Mouse (Mus musculus) gastrocnemius, postnatal 10 days (tissue): Measurements from ENCODE around the gene Peli2. TPM values are rescaled to one million over a fixed set of nuclear protein-coding genes. Genes with fewer than 3 reads are reported as not detected.
A peak's percentile ranks its signal among the peaks of the same experiment; 100 is the strongest.

Source experiments
- DNase-seq: peaks from one replicate; pipeline ENCODE4 v3.0.0; 2021; ENCODE audit warnings: mixed read lengths
- total RNA-seq, 2 experiments: library from RNA; stranded (reverse); gene quantifications; 2 replicates each; pipeline ENCODE4 v1.2.3; 2021

Peli2 gene
- total RNA-seq, 2 experiments from 2014 or later: 15.9 to 18.3 TPM

DNA sequence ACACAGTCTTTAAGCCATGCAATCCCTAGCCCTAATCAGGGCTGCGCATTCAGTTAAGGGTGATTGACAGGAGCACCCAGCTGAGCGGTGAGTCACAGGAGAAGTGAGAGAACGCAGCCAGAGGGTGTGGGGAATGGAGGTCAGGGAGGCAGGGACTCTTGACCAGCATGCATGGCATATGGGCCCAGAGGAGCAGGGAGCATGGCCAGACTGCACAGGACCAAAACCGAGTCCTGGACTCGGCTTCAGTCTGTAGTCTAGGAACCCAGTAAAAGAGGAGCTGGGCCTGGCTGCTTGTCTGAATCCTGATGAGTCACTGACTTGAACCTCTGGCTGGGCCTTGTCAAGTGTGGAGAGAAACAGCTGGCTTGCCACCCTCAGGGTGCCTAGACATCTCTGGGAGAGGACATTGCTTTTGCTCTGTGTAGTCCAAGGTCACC is 104.3 kb downstream of the Peli2 start:
- DNase-seq: no peak

DNA sequence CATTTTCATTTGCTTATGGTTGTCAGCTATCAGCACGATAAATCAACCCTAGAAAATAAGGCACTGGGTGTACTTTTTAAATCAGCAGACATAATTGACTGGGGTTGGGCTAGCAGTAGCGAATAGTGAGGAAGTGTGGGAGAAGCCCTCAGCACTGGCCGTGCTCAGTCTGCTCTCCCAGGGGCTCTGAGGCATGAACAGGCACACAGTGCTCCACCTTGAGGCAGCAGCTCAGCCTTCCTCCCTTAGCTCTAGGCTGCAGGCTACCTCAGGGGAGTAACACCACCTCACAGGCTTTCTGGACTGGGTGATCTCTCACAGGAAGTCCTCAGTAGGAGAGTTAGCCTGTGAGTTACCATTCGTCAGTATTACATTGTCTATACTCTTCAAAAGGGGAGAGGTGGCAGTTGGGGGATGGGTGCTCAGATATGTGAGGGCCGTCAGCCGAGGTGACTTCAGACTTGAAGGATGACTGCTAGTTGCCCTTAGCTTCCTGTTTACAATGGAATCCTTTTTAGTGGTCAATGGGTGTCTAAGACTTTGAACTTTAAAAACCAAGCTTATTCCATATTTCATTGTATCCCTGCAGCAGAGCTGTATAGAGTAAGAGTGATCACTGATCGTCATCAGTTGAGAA is 105.3 kb downstream of the Peli2 start:
- no peak for DNase-seq

DNA sequence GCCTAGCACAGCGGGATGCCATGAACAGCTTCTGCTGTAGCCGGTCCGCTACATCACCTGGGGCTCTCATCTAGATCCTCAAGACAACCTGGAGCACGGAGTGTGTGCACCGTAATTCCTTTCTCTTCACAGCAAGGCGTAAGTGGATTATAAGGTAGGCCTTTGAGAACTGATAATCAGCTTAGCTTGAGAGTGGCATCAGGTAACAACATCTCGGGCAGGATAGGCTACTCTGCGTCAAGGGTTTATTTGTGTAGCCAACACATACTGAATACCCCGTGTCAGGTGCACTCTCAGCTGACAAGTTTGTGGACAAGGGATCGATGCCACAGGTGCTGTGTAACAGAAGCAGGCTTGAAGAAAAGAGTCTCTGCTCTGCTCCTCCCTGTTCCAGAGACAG is 106.1 kb downstream of the Peli2 start:
- no peak for DNase-seq

DNA sequence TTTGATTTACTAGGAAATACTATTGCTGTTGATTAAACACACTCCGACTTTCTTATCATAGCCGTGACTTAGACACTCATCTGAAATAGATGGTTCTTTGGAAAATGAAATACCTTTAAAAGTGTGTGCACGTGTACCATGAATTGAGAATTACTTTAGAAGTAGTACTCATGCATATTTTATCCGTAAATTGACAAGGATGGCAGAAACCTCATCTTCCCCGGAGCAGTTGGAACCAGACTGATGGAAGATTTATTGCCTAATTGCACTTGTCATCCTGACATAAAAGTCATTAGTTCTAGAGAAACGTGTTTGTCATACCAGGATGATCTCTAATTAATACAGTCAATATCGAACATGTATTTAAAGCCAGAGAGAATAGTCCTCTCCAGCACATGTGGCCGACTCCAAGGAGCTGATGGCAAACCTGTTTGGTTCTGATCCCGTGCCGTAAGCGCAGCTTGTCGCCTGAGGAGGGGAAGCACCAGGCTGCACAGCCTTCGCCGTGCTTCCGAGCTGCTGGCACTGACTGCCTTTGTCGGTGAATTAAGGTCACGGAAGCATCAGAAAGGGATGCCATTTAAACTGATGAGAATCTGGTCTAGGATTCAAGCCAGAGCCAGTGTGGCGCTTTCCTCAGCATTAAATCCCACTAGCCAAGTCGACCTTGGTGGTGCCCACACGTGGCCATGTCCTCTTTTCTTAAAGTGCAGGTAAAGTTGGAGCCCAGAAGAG is 114.3 kb downstream of the Peli2 start:
- DNase-seq: no peak

DNA sequence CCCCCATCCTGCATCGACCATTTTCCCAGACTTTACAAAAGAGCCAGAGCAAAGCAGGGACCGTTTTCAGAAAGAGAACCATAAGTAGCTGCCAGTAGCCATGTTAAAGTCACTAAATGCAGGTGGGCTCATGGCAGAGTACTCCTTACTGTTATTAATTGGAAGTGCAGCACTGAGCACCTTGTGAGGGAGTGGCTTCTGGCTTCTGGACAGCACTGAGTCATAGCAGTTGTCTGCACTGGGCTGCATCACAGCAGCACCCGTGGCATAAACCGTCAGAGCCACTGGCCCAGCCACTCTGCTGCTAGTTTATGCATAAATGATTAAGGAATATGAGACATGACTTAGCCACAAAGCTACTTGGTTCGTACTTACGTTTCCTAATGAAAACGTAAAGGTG is 120.7 kb downstream of the Peli2 start:
- DNase-seq: no peak

DNA sequence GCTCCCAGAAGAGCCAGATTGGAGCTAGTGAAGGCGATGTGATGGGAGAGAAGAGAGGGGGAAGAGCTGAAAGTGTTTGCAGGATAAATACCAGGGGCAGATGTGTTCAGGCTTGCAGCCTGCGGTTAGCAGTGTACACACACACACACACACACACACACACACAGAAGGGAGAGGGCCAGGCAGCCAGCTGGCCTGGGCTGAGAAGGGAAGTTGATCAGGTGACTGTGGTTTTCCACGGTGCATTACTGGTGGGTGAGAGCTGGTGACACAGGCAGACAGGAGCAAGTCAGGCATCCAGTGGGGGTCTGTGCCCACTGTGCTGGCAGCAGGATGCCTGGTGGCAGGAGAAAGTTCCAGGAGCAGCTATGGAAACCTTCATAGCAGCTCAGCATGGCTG is 125.6 kb downstream of the Peli2 start:
- DNase-seq: peak; percentile 22

DNA sequence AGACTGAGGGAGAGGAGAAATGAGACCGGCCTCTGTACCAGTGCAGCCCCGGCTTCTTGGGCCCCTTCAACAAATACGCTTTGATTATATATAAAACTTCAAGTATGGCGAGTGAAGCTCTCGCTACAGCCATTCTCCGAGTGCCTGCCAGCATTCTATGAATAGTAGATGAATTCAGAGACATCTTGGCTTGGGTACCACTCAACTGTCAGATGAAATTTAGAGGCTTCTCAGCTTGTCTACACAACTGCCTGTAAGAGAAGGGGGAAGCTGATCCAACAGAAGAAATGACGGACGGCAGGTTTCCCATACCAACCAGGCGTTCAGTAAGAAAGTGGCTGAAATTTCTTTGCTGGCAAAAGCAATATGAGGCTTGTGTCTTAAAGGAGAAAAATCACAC is 126.3 kb downstream of the Peli2 start:
- DNase-seq: no peak

DNA sequence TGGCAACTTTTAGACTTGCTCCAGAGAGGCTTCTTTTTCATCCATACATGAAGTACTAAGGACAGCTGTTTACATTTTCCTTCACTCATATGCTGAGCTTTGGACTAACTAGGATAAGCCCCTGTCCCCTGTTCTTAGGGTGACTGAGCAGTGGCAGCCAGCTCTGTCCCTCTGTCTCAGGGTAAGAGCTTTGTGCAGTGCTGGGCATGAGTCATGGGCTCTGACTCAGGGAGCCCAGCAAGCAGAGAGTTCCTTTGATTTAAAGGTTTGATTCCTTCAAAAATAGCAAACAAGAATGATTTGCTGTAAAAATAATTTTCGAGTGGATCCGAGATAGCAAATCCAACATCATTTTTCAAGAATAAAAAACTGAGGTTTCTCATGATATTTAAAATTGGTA is 128.8 kb downstream of the Peli2 start:
- DNase-seq: no peak

DNA sequence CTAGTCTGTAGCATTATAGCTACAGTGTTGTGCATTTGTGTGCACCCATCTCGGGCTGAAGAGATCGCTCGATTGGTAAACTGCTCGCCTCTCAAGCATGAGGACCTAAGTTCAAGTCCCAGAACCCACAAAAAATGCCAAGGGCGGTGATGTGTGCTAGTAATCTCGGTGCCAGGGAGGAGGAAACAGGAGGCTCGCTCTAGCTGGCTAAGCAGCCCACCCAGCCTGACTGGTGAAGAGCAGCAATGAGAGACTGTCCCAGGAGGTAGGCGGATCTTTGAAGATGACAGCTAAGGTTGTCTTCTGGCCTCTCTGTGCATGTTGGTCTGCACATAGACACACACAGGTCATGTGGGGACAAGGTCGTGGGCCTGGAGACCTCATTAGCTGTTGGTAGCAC is 129.3 kb downstream of the Peli2 start:
- no peak for DNase-seq

DNA sequence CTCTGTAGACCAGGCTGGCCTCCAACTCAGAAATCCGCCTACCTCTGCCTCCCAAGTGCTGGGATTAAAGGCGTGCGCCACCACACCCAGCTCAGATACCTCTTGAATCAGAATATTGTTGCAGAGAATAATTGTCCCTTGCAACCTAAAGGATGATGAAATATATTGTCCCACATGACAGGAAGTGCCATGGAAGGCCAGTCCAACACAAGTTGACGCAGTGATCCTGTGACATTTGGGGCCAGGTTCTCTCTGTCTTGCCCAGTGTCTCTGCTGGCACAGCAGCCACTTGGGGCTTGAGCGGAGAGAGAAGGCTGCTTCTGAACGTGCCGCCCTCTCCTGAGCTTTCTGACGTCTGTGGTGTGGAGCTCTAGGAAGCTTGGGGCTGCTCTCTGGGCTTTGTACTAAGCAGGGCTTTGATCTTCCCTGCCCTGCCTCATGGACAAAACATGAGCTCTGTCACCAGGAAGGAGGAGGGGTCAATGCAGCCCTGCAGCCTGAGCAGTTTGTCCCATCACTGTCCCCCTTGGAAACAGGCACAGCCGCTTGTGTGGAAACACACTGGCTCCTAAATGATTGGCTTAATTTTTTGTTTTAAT is 130.9 kb downstream of the Peli2 start:
- no peak for DNase-seq

DNA sequence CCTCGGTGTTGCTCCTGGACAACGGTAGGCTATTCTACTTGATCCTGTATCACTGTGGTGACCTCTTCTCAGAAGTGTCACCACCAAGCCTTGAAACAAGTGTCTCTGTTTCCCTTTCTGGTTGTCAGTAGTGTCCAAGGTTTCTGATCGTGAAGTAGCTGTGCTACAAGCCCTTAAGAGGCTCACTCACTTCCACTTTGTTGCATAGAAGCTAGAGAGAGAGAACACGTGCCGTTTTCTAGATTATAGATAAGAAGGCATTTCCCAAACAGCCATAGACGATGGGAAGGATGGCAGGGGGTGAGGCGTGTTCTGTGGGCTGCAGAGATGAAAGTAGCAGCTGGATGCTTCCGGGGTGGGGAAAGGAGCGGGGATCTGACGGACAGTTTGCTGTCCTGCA is 132.6 kb downstream of the Peli2 start:
- no peak for DNase-seq

DNA sequence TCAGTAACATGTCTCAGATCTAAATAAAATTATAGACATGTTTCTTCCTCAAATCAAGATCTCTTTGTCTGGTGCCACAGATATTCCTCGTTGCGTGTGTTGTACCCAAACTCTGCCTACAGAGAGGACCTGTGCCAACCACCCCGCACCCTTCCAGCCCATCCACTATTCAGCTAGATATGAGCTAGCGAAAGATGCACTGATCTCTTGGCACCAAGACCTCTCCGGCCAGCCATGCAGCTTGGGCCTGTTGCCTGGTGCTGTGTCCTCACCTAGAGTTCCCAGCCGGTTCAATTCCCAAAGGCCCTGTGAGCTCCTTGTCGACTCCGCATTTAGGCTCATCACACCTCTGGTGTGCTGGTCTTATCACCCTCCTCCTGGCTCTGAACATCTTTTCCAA is 134.1 kb downstream of the Peli2 start:
- DNase-seq: no peak

DNA sequence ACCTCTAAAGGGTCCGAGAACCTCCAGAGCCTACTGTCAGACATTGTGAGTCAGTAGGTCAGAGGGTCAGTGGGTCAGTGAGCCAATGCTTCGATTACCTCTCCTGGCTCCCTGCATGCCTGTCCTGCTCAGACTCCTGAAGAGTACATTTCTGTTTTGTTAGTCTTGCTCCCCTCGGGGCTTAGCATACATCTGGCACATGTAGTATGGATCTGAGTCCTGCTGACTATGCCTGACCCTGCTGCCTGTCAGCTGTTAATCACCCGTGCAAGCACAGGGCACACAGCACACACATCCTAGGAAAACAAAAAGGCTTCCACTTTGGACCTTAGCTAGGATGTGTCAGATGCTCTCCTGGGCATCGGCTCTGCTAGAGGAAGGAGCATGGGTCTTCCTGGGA is 134.7 kb downstream of the Peli2 start:
- DNase-seq: no peak

DNA sequence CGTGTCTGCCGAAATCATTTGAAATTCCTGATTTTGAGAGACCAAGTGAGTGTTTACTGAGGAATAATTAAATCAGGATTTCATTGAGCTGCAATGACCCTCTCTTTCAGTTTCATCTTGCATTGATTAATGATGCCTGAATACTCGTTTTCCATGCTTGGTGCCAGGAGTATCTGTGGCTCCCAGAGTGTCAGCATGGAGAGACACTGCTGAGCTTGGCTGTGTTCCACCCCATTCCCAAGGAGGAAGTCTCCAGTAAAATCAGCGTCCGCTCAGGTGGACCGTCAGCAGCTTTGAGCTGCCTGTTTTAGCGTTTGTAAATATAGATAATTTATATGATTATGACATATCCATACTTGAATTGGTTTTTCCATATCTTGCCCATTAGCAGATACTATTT is 137.1 kb downstream of the Peli2 start:
- peak; percentile 24 for DNase-seq

DNA sequence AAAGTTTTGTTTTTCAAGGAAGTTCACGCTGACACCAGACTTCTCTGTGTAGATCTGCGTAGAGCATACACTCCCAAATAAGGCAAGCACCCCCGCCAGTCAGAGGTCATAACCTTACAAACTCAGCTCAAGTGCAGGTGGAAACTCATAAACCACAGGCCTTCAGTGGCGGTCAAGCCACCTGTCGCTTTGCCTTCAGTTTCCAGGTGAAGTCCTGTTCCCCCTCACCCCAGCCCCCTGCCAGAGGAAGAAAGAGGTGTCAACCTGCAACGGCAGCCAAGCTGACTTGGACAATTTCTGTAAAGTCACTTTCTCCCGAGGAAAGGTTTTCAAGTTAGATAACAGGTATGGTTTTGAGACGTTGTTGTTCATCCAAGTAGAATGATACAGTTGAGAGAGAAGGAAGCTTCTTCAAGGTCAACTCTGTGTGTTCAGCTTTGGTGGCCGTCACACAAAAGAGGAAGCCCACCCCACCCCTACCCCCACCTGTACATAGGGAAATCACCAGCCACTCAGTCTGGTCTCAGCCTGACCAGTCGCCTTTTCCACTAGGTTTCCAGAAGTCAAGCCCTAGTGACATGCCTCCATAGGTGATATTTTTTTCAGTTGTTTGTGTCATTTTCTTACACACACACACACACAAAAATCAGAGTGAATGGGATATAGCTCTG is 138.2 kb downstream of the Peli2 start:
- DNase-seq: no peak

DNA sequence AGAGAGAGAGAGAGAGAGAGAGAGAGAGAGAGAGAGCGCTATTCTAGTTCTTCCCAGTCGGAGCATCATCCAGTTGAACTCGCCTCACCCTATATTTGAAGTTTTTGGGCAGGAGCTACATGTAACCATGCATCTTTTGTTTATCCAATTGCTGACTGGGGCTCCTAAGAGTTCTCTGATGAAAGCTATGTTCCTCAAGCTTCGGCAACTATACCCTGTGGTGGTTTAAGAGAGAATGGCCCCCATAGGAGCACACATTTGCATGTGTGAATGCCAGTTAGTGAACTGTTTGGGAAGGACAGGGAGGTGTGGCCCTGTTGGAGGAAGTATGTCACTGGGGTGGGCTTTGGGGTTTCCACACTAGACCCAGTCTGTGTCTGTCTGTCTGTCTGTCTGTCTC is 142.5 kb downstream of the Peli2 start:
- no peak for DNase-seq

DNA sequence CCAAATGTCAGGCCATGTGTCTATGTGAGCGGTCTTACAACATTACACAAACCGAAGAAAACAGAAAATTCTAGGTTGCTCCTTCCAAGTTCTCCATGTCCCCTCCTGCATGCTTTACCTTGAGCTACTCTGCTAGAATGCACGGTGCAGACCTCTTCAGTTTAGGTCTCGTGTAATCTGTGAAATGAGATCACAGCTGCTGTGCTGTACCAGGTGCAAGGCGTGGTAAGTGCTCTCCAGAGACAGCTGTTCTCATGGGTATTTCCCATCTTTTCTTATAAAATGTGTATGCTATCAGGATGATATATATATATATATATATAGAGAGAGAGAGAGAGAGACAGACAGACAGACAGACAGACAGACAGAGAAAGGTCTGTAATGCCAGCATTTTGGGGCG is 146.1 kb downstream of the Peli2 start:
- no peak for DNase-seq

DNA sequence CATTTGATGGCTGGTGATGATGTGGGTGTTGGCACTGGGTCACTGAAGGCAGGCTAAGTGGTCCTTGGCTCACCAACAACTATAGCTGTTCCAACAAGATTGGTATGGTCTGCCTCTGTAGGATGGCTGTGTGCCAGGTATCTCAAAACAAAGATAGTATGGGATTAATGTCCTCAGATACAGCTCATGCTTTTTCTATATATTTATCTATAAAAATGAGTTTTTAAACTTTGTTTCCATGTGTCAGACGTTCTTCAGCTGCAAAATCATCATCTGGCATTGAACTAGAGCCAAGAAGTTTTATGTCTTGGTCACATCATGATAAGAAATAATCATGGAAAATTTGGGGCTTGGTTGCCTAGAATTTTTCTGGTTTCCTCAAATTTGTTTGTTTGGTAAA is 157.7 kb downstream of the Peli2 start:
- no peak for DNase-seq

DNA sequence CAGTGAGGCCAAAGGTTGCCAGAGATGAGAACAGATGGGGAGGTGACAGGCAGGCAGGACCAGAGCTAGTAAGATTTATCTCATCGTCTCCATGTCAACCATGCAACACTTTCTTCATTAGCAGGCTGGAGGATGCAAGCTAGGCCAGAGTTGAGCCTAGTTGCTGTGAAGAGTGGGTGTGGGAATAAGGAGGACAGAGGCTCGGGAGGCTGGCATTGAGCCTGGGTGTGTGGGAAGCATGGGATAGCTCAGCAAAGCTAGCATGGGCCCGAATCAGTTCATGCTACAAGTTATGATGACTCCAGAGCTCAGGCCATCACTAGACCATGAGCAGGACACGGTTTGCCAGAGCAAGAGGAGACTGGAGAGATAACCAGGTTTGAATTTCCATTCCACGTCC is 166.3 kb downstream of the Peli2 start:
- peak; percentile 16 for DNase-seq

DNA sequence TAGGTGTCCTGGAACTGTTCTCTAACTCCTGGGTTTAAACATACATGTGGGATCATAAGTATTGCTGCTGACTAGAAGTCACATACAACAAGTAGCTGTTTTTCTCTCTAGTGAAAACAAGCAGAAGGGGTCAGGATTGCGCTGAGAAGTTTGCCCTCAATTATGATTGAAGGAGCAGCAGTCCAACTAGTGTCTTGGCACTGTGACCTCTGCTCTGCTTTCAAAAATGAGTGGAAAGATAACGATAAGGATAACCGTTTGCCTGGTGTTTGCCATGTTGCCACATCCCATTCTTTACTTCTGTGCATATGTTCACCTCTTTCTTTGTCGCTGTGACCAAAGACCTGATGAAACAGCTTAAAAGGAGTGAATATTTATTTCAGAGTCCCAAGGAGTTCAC is 167.0 kb downstream of the Peli2 start:
- no peak for DNase-seq

DNA sequence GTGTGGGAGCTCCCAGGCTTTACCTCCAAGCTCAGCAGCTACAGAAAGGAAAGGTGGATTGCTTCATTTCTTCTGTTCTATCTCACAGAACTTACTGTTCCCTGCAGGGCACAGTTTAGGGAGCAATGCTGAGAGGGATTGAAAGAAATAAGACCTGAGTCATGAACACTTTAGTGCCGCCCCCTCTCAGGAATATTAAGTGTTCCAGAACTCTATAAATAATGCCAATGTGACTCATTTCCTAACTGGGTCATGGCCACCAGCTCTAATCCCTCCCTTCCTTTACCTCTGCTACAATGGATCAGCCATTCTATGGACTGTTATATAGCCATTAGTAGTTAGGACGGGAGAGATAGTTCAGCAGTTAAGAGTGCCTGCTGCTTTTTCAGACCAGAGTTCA is 168.0 kb downstream of the Peli2 start:
- no peak for DNase-seq

DNA sequence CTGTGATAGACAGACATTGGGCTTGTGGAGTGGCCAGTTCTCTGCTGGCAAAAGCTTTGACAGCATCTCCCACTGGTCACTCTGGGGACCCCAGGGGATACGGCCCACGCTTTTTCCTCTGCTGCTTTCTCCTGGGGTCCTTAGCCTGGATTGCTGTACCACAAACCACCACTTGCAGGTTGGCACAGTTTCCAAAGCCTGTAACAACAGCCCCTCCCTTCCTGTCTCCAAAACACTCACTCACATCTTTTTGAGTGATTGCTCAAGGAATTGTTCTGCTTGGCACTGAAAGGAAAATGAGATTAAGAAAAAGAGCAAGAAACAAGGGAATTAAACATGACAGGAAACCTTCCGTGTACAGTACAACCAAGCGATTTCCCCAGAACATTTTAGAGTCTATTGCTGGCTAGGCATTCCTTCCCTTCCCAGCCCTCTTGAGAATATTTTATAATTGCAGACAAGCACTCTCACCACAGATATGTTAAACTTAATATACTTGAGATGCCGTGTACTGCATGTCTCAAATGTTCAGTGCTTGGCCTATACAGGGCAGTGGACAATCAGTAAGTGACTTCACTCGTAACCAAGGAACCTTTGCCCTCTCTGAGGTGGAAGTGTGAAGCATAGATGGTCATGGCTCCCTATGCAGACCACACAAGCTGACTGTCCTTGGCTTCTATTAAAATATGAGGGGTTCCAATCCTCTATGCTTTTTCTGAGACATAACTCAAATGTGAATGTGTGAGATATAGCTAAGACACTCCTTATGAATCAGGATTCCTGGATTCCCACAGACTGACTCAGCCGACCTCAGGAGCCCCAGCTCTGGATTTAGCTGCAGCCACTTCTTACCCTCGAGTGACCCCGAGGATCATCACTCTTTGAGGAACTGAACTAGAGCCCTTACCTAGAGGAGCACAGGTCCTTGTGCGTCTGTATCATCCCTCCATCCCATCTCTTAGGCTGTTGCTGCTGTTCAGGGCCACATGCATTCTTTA is 169.3 kb downstream of the Peli2 start:
- DNase-seq: peak; percentile 10
